Mouse (Mus musculus): ENCODE data around the gene Nfic. TPM values are rescaled to one million over a fixed set of nuclear protein-coding genes. Genes with fewer than 3 reads are reported as not detected.

Gene Nfic
- total and polyA plus RNA-seq, 3 experiments = 2.0 to 9.7 TPM; not detected in 1

GRCm38 (mm10) chr10:81346453-81347067 is 108.9 kb downstream of the Nfic start:
- Histone ChIP-seq H3K4me3 (ENCODE audit: control insufficient read depth in 1 of 2, insufficient read depth in 1 of 2, low read depth in 2 of 2, low read length in 2 of 2) (no peak overlapping the region), H3K9me3 (replicated peaks; ENCODE audit: insufficient read depth, low read length) (no peaks in the 10 kb centered on the region), H3K4me1 (ENCODE audit: control insufficient read depth in 1 of 2, insufficient read depth in 2 of 2, low read length in 2 of 2) (peaks cover 11 to 13% of the 10 kb centered on the region in 2 experiments; a peak in 3 of 4 replicates), H3K36me3 (ENCODE audit: control insufficient read depth in 1 of 2, insufficient read depth in 2 of 2, low read length in 2 of 2) (peaks cover 0 to 3% of the 10 kb centered on the region in 2 experiments; a peak in 2 of 4 replicates), H3K27me3 (ENCODE audit: control insufficient read depth in 1 of 2, insufficient read depth in 2 of 2, low read length in 2 of 2) (no peaks in the 10 kb centered on the region), H3K79me2 (ENCODE audit: control insufficient read depth, insufficient read depth, low read length, poor library complexity) (peaks cover 4% of the 10 kb centered on the region; the same call in 1 of the 2 replicates), H3K27ac (ENCODE audit: control insufficient read depth, low read depth, low read length) (no peak overlapping the region), H3K9ac (ENCODE audit: control insufficient read depth, low read depth, low read length, poor library complexity, severe bottlenecking) (no peak overlapping the region)
- no peak for DNase-seq (ENCODE audit: low read depth, low spot score)
- TF ChIP-seq CTCF (IDR thresholded peaks at IDR 0.05 in 2 of 3, conservative IDR thresholded peaks at IDR 0.05 in 1 of 3; ENCODE audit: control insufficient read depth in 1 of 3, insufficient read depth in 1 of 3, low read depth in 2 of 3, low read length in 3 of 3, poor library complexity in 1 of 3, severe bottlenecking in 1 of 3) = no peak
- TF ChIP-seq ZMIZ1 (IDR thresholded peaks at IDR 0.05; ENCODE audit: low read depth, low read length) = no peak
- no peak for TF ChIP-seq CHD1 (IDR thresholded peaks at IDR 0.05; ENCODE audit: low read depth, low read length)
- TF ChIP-seq EP300 (IDR thresholded peaks at IDR 0.05; ENCODE audit: low read depth in 1 of 2, low read length in 2 of 2) = no peak
- no peak for TF ChIP-seq GATA1 (IDR thresholded peaks at IDR 0.05; ENCODE audit: low read depth, low read length)
- no peak for TF ChIP-seq HCFC1 (IDR thresholded peaks at IDR 0.05; ENCODE audit: low read depth, low read length)
- TF ChIP-seq TAL1 (IDR thresholded peaks at IDR 0.05; ENCODE audit: low read length) = no peak
- TF ChIP-seq GABPA (IDR thresholded peaks at IDR 0.05; ENCODE audit: low read depth, low read length) = no peak
- no peak for TF ChIP-seq POLR2A (IDR thresholded peaks at IDR 0.05; ENCODE audit: control insufficient read depth in 1 of 2, insufficient read depth in 1 of 2, low read depth in 1 of 2, low read length in 2 of 2, poor library complexity in 1 of 2)
- no peak for TF ChIP-seq TCF12 (IDR thresholded peaks at IDR 0.05; ENCODE audit: low read depth, low read length)
- TF ChIP-seq MAFK (IDR thresholded peaks at IDR 0.05; ENCODE audit: borderline replicate concordance, low read depth, low read length) = no peak
- TF ChIP-seq ELF1 (IDR thresholded peaks at IDR 0.05; ENCODE audit: low read depth, low read length) = no peak
- TF ChIP-seq USF2 (IDR thresholded peaks at IDR 0.05; ENCODE audit: borderline replicate concordance in 1 of 2, insufficient read depth in 1 of 2, low read depth in 1 of 2, low read length in 2 of 2) = no peak
- TF ChIP-seq MAX (IDR thresholded peaks at IDR 0.05; ENCODE audit: low read length) = no peak
- no peak for TF ChIP-seq BHLHE40 (IDR thresholded peaks at IDR 0.05; ENCODE audit: borderline replicate concordance, low read depth, low read length)
- TF ChIP-seq SMC3 (IDR thresholded peaks at IDR 0.05; ENCODE audit: low read depth, low read length) = no peak
- no peak for TF ChIP-seq MAZ (IDR thresholded peaks at IDR 0.05; ENCODE audit: low read depth, low read length)
- no peak for TF ChIP-seq ZKSCAN1 (IDR thresholded peaks at IDR 0.05; ENCODE audit: low read depth, low read length)

Other genes starting within 250 kb of the Nfic start
Only the 30 nearest of the 31 such genes appear.
- gene Atcay, start 224.8 kb downstream of the Nfic start, total RNA-seq (2012; rRNA removed) = 0.19 and 0.20 TPM in 2 replicates
- under 1 TPM in 1 of 2 experiments, not detected in 1; 0.33 TPM for gene Atcay, start 224.8 kb downstream of the Nfic start, polyA plus RNA-seq (2012; ENCODE audit: insufficient read depth in 1 of 2, insufficient read length in 2 of 2, low read depth in 1 of 2, low replicate concordance in 2 of 2, missing spikeins in 1 of 2)
- gene Zfr2, start 222.5 kb downstream of the Nfic start, total RNA-seq (2012; rRNA removed) = 0.39 and 0.81 TPM in 2 replicates
- gene Zfr2, start 222.5 kb downstream of the Nfic start, polyA plus RNA-seq (2012; ENCODE audit: insufficient read depth in 1 of 2, insufficient read length in 2 of 2, low read depth in 1 of 2, low replicate concordance in 2 of 2, missing spikeins in 1 of 2) = 1 to 10 TPM in 1 of 2 experiments, not detected in 1; 1.4 TPM
- gene Matk, start 202.7 kb downstream of the Nfic start, total RNA-seq (2012; rRNA removed) = 0.10 and 0.23 TPM in 2 replicates
- gene Matk, start 202.7 kb downstream of the Nfic start, polyA plus RNA-seq (2012; ENCODE audit: insufficient read depth in 1 of 2, insufficient read length in 2 of 2, low read depth in 1 of 2, low replicate concordance in 2 of 2, missing spikeins in 1 of 2) = 1 to 10 TPM in 1 of 2 experiments, not detected in 1; 1.0 TPM
- 137 and 150 TPM in 2 replicates for gene Mrpl54, start 188.7 kb downstream of the Nfic start, total RNA-seq (2012; rRNA removed)
- gene Mrpl54, start 188.7 kb downstream of the Nfic start, polyA plus RNA-seq (2012; ENCODE audit: insufficient read depth in 1 of 2, insufficient read length in 2 of 2, low read depth in 1 of 2, low replicate concordance in 2 of 2, missing spikeins in 1 of 2) = 100 to 1,000 TPM; 157 to 421 TPM
- 68.9 and 81.3 TPM in 2 replicates for gene Apba3, start 188.7 kb downstream of the Nfic start, total RNA-seq (2012; rRNA removed)
- 10 to 100 TPM in 1 of 2 experiments, not detected in 1; 73.2 TPM for gene Apba3, start 188.7 kb downstream of the Nfic start, polyA plus RNA-seq (2012; ENCODE audit: insufficient read depth in 1 of 2, insufficient read length in 2 of 2, low read depth in 1 of 2, low replicate concordance in 2 of 2, missing spikeins in 1 of 2)
- 2.5 and 2.9 TPM in 2 replicates for gene Tjp3, start 164.1 kb downstream of the Nfic start, total RNA-seq (2012; rRNA removed)
- 1 to 10 TPM in 1 of 2 experiments, not detected in 1; 4.9 TPM for gene Tjp3, start 164.1 kb downstream of the Nfic start, polyA plus RNA-seq (2012; ENCODE audit: insufficient read depth in 1 of 2, insufficient read length in 2 of 2, low read depth in 1 of 2, low replicate concordance in 2 of 2, missing spikeins in 1 of 2)
- 14.1 and 14.4 TPM in 2 replicates for gene Pip5k1c, start 162.7 kb downstream of the Nfic start, total RNA-seq (2012; rRNA removed)
- gene Pip5k1c, start 162.7 kb downstream of the Nfic start, polyA plus RNA-seq (2012; ENCODE audit: insufficient read depth in 1 of 2, insufficient read length in 2 of 2, low read depth in 1 of 2, low replicate concordance in 2 of 2, missing spikeins in 1 of 2) = 10 to 100 TPM in 1 of 2 experiments, not detected in 1; 40.5 TPM
- gene Cactin, start 134.5 kb downstream of the Nfic start, total RNA-seq (2012; rRNA removed) = 43.5 and 47.6 TPM in 2 replicates
- 10 to 100 TPM in 1 of 2 experiments, not detected in 1; 66.8 TPM for gene Cactin, start 134.5 kb downstream of the Nfic start, polyA plus RNA-seq (2012; ENCODE audit: insufficient read depth in 1 of 2, insufficient read length in 2 of 2, low read depth in 1 of 2, low replicate concordance in 2 of 2, missing spikeins in 1 of 2)
- gene Tbxa2r, start 126.9 kb downstream of the Nfic start, total RNA-seq (2012; rRNA removed) = 0.13 TPM in 1 of 2 replicates, not detected in the other
- gene Tbxa2r, start 126.9 kb downstream of the Nfic start, polyA plus RNA-seq (2012; ENCODE audit: insufficient read depth in 1 of 2, insufficient read length in 2 of 2, low read depth in 1 of 2, low replicate concordance in 2 of 2, missing spikeins in 1 of 2) = under 1 TPM in 1 of 2 experiments, not detected in 1; 0.31 TPM
- gene Gipc3, start 112.4 kb downstream of the Nfic start, total RNA-seq (2012; rRNA removed) = not detected in 2 replicates
- gene Gipc3, start 112.4 kb downstream of the Nfic start, polyA plus RNA-seq (2012; ENCODE audit: insufficient read depth in 1 of 2, insufficient read length in 2 of 2, low read depth in 1 of 2, low replicate concordance in 2 of 2, missing spikeins in 1 of 2) = not detected
- 22.8 and 27.0 TPM in 2 replicates for gene Hmg20b, start 105.2 kb downstream of the Nfic start, total RNA-seq (2012; rRNA removed)
- 10 to 100 TPM in 1 of 2 experiments, not detected in 1; 92.7 TPM for gene Hmg20b, start 105.2 kb downstream of the Nfic start, polyA plus RNA-seq (2012; ENCODE audit: insufficient read depth in 1 of 2, insufficient read length in 2 of 2, low read depth in 1 of 2, low replicate concordance in 2 of 2, missing spikeins in 1 of 2)
- 17.9 and 29.0 TPM in 2 replicates for gene Mfsd12, start 98.1 kb downstream of the Nfic start, total RNA-seq (2012; rRNA removed)
- 10 to 100 TPM in 1 of 2 experiments, not detected in 1; 22.5 TPM for gene Mfsd12, start 98.1 kb downstream of the Nfic start, polyA plus RNA-seq (2012; ENCODE audit: insufficient read depth in 1 of 2, insufficient read length in 2 of 2, low read depth in 1 of 2, low replicate concordance in 2 of 2, missing spikeins in 1 of 2)
- gene 4930404N11Rik, start 89.8 kb downstream of the Nfic start, total RNA-seq (2012; rRNA removed) = 6.7 and 12.1 TPM in 2 replicates
- gene 4930404N11Rik, start 89.8 kb downstream of the Nfic start, polyA plus RNA-seq (2012; ENCODE audit: insufficient read depth in 1 of 2, insufficient read length in 2 of 2, low read depth in 1 of 2, low replicate concordance in 2 of 2, missing spikeins in 1 of 2) = 1 to 10 TPM in 1 of 2 experiments, not detected in 1; 3.1 TPM
- 20.7 and 24.7 TPM in 2 replicates for gene Fzr1, start 77.1 kb downstream of the Nfic start, total RNA-seq (2012; rRNA removed)
- 100 to 1,000 TPM in 1 of 2 experiments, not detected in 1; 115 TPM for gene Fzr1, start 77.1 kb downstream of the Nfic start, polyA plus RNA-seq (2012; ENCODE audit: insufficient read depth in 1 of 2, insufficient read length in 2 of 2, low read depth in 1 of 2, low replicate concordance in 2 of 2, missing spikeins in 1 of 2)
- gene Dohh, start 71.2 kb downstream of the Nfic start, total RNA-seq (2012; rRNA removed) = 153 and 157 TPM in 2 replicates
- gene Dohh, start 71.2 kb downstream of the Nfic start, polyA plus RNA-seq (2012; ENCODE audit: insufficient read depth in 1 of 2, insufficient read length in 2 of 2, low read depth in 1 of 2, low replicate concordance in 2 of 2, missing spikeins in 1 of 2) = 100 to 1,000 TPM in 1 of 2 experiments, not detected in 1; 145 TPM
- gene Gm48551, start 71.2 kb downstream of the Nfic start, total RNA-seq (2012; rRNA removed) = 0.46 and 0.62 TPM in 2 replicates
- gene Gm48551, start 71.2 kb downstream of the Nfic start, polyA plus RNA-seq (2012; ENCODE audit: insufficient read depth in 1 of 2, insufficient read length in 2 of 2, low read depth in 1 of 2, low replicate concordance in 2 of 2, missing spikeins in 1 of 2) = 1 to 10 TPM in 1 of 2 experiments, not detected in 1; 2.6 TPM
- gene Gm48552, start 66.6 kb downstream of the Nfic start, total RNA-seq (2012; rRNA removed) = 0.49 and 0.89 TPM in 2 replicates
- gene Gm48552, start 66.6 kb downstream of the Nfic start, polyA plus RNA-seq (2012; ENCODE audit: insufficient read depth in 1 of 2, insufficient read length in 2 of 2, low read depth in 1 of 2, low replicate concordance in 2 of 2, missing spikeins in 1 of 2) = 1 to 10 TPM in 1 of 2 experiments, not detected in 1; 1.2 TPM
- gene Smim24, start 62.6 kb downstream of the Nfic start, total RNA-seq (2012; rRNA removed) = 6.5 and 6.7 TPM in 2 replicates
- 10 to 100 TPM in 1 of 2 experiments, not detected in 1; 29.5 TPM for gene Smim24, start 62.6 kb downstream of the Nfic start, polyA plus RNA-seq (2012; ENCODE audit: insufficient read depth in 1 of 2, insufficient read length in 2 of 2, low read depth in 1 of 2, low replicate concordance in 2 of 2, missing spikeins in 1 of 2)
- 0.03 and 0.08 TPM in 2 replicates for gene Celf5, start 27.1 kb upstream of the Nfic start, total RNA-seq (2012; rRNA removed)
- gene Celf5, start 27.1 kb upstream of the Nfic start, polyA plus RNA-seq (2012; ENCODE audit: insufficient read depth in 1 of 2, insufficient read length in 2 of 2, low read depth in 1 of 2, low replicate concordance in 2 of 2, missing spikeins in 1 of 2) = under 1 TPM in 1 of 2 experiments, not detected in 1; 0.38 TPM
- 120 and 136 TPM in 2 replicates for gene Ncln, start 40.8 kb upstream of the Nfic start, total RNA-seq (2012; rRNA removed)
- gene Ncln, start 40.8 kb upstream of the Nfic start, polyA plus RNA-seq (2012; ENCODE audit: insufficient read depth in 1 of 2, insufficient read length in 2 of 2, low read depth in 1 of 2, low replicate concordance in 2 of 2, missing spikeins in 1 of 2) = 100 to 1,000 TPM; 215 to 276 TPM
- 1.7 and 2.1 TPM in 2 replicates for gene S1pr4, start 44.5 kb upstream of the Nfic start, total RNA-seq (2012; rRNA removed)
- 1 to 10 TPM in 1 of 2 experiments, not detected in 1; 1.6 TPM for gene S1pr4, start 44.5 kb upstream of the Nfic start, polyA plus RNA-seq (2012; ENCODE audit: insufficient read depth in 1 of 2, insufficient read length in 2 of 2, low read depth in 1 of 2, low replicate concordance in 2 of 2, missing spikeins in 1 of 2)
- 28.2 and 33.0 TPM in 2 replicates for gene Gna15, start 68.6 kb upstream of the Nfic start, total RNA-seq (2012; rRNA removed)
- gene Gna15, start 68.6 kb upstream of the Nfic start, polyA plus RNA-seq (2012; ENCODE audit: insufficient read depth in 1 of 2, insufficient read length in 2 of 2, low read depth in 1 of 2, low replicate concordance in 2 of 2, missing spikeins in 1 of 2) = 100 to 1,000 TPM in 1 of 2 experiments, 10 to 100 TPM in 1; 23.0 to 142 TPM
- gene Gna11, start 89.6 kb upstream of the Nfic start, total RNA-seq (2012; rRNA removed) = 12.2 and 14.1 TPM in 2 replicates
- gene Gna11, start 89.6 kb upstream of the Nfic start, polyA plus RNA-seq (2012; ENCODE audit: insufficient read depth in 1 of 2, insufficient read length in 2 of 2, low read depth in 1 of 2, low replicate concordance in 2 of 2, missing spikeins in 1 of 2) = 10 to 100 TPM in 1 of 2 experiments, not detected in 1; 18.4 TPM
- 170 and 197 TPM in 2 replicates for gene Aes, start 103.9 kb upstream of the Nfic start, total RNA-seq (2012; rRNA removed)
- 100 to 1,000 TPM in 1 of 2 experiments, not detected in 1; 355 TPM for gene Aes, start 103.9 kb upstream of the Nfic start, polyA plus RNA-seq (2012; ENCODE audit: insufficient read depth in 1 of 2, insufficient read length in 2 of 2, low read depth in 1 of 2, low replicate concordance in 2 of 2, missing spikeins in 1 of 2)
- 0.19 and 0.75 TPM in 2 replicates for gene Tle2, start 118.9 kb upstream of the Nfic start, total RNA-seq (2012; rRNA removed)
- 1 to 10 TPM in 1 of 2 experiments, not detected in 1; 2.4 TPM for gene Tle2, start 118.9 kb upstream of the Nfic start, polyA plus RNA-seq (2012; ENCODE audit: insufficient read depth in 1 of 2, insufficient read length in 2 of 2, low read depth in 1 of 2, low replicate concordance in 2 of 2, missing spikeins in 1 of 2)
- gene Tle6, start 145.4 kb upstream of the Nfic start, total RNA-seq (2012; rRNA removed) = 16.9 and 17.3 TPM in 2 replicates
- gene Tle6, start 145.4 kb upstream of the Nfic start, polyA plus RNA-seq (2012; ENCODE audit: insufficient read depth in 1 of 2, insufficient read length in 2 of 2, low read depth in 1 of 2, low replicate concordance in 2 of 2, missing spikeins in 1 of 2) = 10 to 100 TPM in 1 of 2 experiments, not detected in 1; 31.9 TPM
- 0.98 and 1.1 TPM in 2 replicates for gene BC025920, start 150.6 kb upstream of the Nfic start, total RNA-seq (2012; rRNA removed)
- 1 to 10 TPM in 1 of 2 experiments, not detected in 1; 1.7 TPM for gene BC025920, start 150.6 kb upstream of the Nfic start, polyA plus RNA-seq (2012; ENCODE audit: insufficient read depth in 1 of 2, insufficient read length in 2 of 2, low read depth in 1 of 2, low replicate concordance in 2 of 2, missing spikeins in 1 of 2)
- 8.2 and 10.5 TPM in 2 replicates for gene Sirt6, start 172.2 kb upstream of the Nfic start, total RNA-seq (2012; rRNA removed)
- 10 to 100 TPM in 1 of 2 experiments, not detected in 1; 38.2 TPM for gene Sirt6, start 172.2 kb upstream of the Nfic start, polyA plus RNA-seq (2012; ENCODE audit: insufficient read depth in 1 of 2, insufficient read length in 2 of 2, low read depth in 1 of 2, low replicate concordance in 2 of 2, missing spikeins in 1 of 2)
- gene Ankrd24, start 172.9 kb upstream of the Nfic start, total RNA-seq (2012; rRNA removed) = 3.2 and 4.5 TPM in 2 replicates
- 10 to 100 TPM in 1 of 2 experiments, not detected in 1; 14.6 TPM for gene Ankrd24, start 172.9 kb upstream of the Nfic start, polyA plus RNA-seq (2012; ENCODE audit: insufficient read depth in 1 of 2, insufficient read length in 2 of 2, low read depth in 1 of 2, low replicate concordance in 2 of 2, missing spikeins in 1 of 2)
- gene Gm10778, start 193.4 kb upstream of the Nfic start, total RNA-seq (2012; rRNA removed) = 3.5 and 3.9 TPM in 2 replicates
- gene Gm10778, start 193.4 kb upstream of the Nfic start, polyA plus RNA-seq (2012; ENCODE audit: insufficient read depth in 1 of 2, insufficient read length in 2 of 2, low read depth in 1 of 2, low replicate concordance in 2 of 2, missing spikeins in 1 of 2) = 1 to 10 TPM in 1 of 2 experiments, not detected in 1; 2.0 TPM

Data from MEL (cell line).